Mouse (Mus musculus) limb, embryonic 12.5 days (tissue): ENCODE measurements around the gene Myo1h. TPM values are rescaled to one million over a fixed set of nuclear protein-coding genes. Genes with fewer than 3 reads are reported as not detected.

Experiments
- ATAC-seq: fragments of 200-750 bp; cut with Nextera tagmentation; 2 replicates; pipeline ENCODE4 v1.8.0; 2017; ENCODE audit warnings: low read depth, moderate TSS enrichment; ENCODE audit not compliant: insufficient number of reproducible peaks, insufficient read depth, low FRiP score, low TSS enrichment
- H3K27ac ChIP-seq: fragments of 300-500 bp; sonication (generic); 2 replicates; pipeline ENCODE4 v1.5.1; 2016; ENCODE audit warnings: mild to moderate bottlenecking, moderate library complexity
- H3K27me3 ChIP-seq: fragments of 300-500 bp; sonication (generic); 2 replicates; pipeline ENCODE4 v1.6.1; 2016; ENCODE audit warnings: mild to moderate bottlenecking, moderate library complexity
- H3K36me3 ChIP-seq: fragments of 300-500 bp; sonication (generic); 2 replicates; pipeline ENCODE4 v1.6.1; 2016; ENCODE audit warnings: mild to moderate bottlenecking, moderate library complexity
- H3K4me1 ChIP-seq: fragments of 300-500 bp; sonication (generic); replicated peaks from 2 replicates; pipeline ENCODE4 v1.6.1; 2016
- H3K4me2 ChIP-seq: fragments of 300-500 bp; sonication (generic); 2 replicates; pipeline ENCODE4 v1.6.1; 2016; ENCODE audit warnings: mild to moderate bottlenecking, moderate library complexity
- H3K4me3 ChIP-seq: fragments of 300-500 bp; sonication (generic); replicated peaks from 2 replicates; pipeline ENCODE4 v1.5.1; 2016; ENCODE audit warnings: mild to moderate bottlenecking
- H3K9ac ChIP-seq: fragments of 300-500 bp; sonication (generic); replicated peaks from 2 replicates; pipeline ENCODE4 v1.6.1; 2016; ENCODE audit warnings: mild to moderate bottlenecking, moderate library complexity
- H3K9me3 ChIP-seq: fragments of 300-500 bp; sonication (generic); 2 replicates; pipeline ENCODE4 v1.6.1; 2016; ENCODE audit warnings: mild to moderate bottlenecking, moderate library complexity
- WGBS: fragments of 180-500 bp; shearing (Covaris S2); methylation state at CpG from one replicate; pipeline ENCODE4 v1.1.7; 2016; 5-methylcytosine and 5-hydroxymethylcytosine counted together
- polyA plus RNA-seq: library from polyadenylated mRNA; unstranded; fragments of >200 nt; fragmentation: Nextera tagmentation; extraction: Ambion mirVana; gene quantifications from 2 replicates; pipeline ENCODE4 v1.2.1, GENCODE M21; 2016

Myo1h gene
- polyA plus RNA-seq, 1 experiment from 2014 or later = 0.99 TPM

- H3K4me1 ChIP-seq = peaks cover 30% of the 10 kb centered on the region
- H3K27me3 ChIP-seq = no peaks in the 10 kb centered on the region
- no peaks in the 10 kb centered on the region for H3K9me3 ChIP-seq
- H3K27ac ChIP-seq = 0 out of 2 replicates have a peak overlapping the region, but pooled peaks have one; percentile 31
- WGBS = 12% methylated on average over 22 of the region's 22 CpGs
- no peaks in the 10 kb centered on the region for H3K36me3 ChIP-seq
- peak overlapping the region; percentile 32 for H3K4me2 ChIP-seq
- H3K9ac ChIP-seq = no peak overlapping the region
- H3K4me3 ChIP-seq = no peak overlapping the region
- no peak for ATAC-seq
Measured at GRCm38 (mm10) chr5:114296693-114297631, 8.0 kb downstream of the Myo1h start.

GRCm38 (mm10) chr5:114298212-114298894 is 9.4 kb downstream of the Myo1h start:
- Histone ChIP-seq H3K9ac (no peak overlapping the region), H3K9me3 (no peaks in the 10 kb centered on the region), H3K27me3 (no peaks in the 10 kb centered on the region; the same call in 1 of the 2 replicates), H3K27ac (peak overlapping the region; percentile 41; the same call in 1 of the 2 replicates), H3K4me1 (peaks cover 30% of the 10 kb centered on the region), H3K4me2 (no peak overlapping the region), H3K4me3 (no peak overlapping the region), H3K36me3 (no peaks in the 10 kb centered on the region)
- 50% methylated on average over 18 of the region's 18 CpGs for WGBS
- no peak for ATAC-seq

GRCm38 (mm10) chr5:114299156-114299855 is 10.3 kb downstream of the Myo1h start:
- Histone ChIP-seq H3K4me1 (peaks cover 30% of the 10 kb centered on the region), H3K27ac (no peak overlapping the region), H3K36me3 (no peaks in the 10 kb centered on the region), H3K9ac (no peak overlapping the region), H3K9me3 (no peaks in the 10 kb centered on the region), H3K4me2 (no peak overlapping the region), H3K27me3 (peaks cover 1% of the 10 kb centered on the region; the same call in 1 of the 2 replicates), H3K4me3 (no peak overlapping the region)
- ATAC-seq = no peak
- WGBS = 67% methylated on average over 22 of the region's 22 CpGs

DNA sequence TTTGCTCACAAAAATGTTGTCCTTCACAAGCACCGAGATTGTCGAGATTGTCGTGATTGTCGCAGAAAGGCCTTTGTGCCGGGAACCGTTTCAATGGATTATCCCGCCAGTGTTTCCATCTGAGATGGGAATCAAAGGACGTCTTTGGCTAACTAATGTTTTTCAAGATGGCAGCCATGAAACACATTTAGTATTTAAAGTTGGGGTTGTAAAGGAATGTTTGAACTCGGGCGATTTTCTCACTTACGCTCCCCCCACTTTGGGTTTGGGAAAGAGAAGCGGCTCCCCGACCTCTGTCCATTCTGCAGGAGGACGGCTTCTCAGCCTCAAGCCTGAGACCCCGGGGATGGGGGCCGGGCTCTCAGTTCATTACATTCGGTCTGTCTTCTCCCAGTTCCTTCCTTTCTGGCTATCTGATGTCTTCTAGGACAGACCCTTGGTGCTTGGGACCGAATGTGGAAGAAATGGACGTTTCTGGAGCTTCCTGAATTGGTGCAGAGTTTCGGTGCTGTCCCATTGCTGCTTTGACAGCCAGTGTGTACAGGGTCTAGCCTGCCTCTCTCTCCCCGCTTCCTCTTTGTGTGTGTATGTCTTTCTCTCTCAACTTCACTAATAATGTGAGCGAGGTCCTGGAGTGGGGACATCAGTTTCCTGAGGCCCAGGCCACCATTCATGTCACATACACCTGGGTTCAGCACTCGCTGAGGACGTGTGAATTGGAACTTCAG is 11.1 kb downstream of the Myo1h start:
- H3K4me3 ChIP-seq = no peak overlapping the region
- no peaks in the 10 kb centered on the region for H3K9me3 ChIP-seq
- no peak overlapping the region for H3K27ac ChIP-seq
- H3K4me1 ChIP-seq = peaks cover 30% of the 10 kb centered on the region
- no peak for ATAC-seq
- H3K27me3 ChIP-seq = peaks cover 2% of the 10 kb centered on the region; the same call in 1 of the 2 replicates
- H3K4me2 ChIP-seq = no peak overlapping the region
- H3K36me3 ChIP-seq = no peaks in the 10 kb centered on the region
- H3K9ac ChIP-seq = no peak overlapping the region
- 87% methylated on average over 24 of the region's 24 CpGs for WGBS

- WGBS = 73% methylated on average over 6 of the region's 6 CpGs
- no peaks in the 10 kb centered on the region for H3K36me3 ChIP-seq
- no peak for ATAC-seq
- H3K4me3 ChIP-seq = no peak overlapping the region
- H3K4me2 ChIP-seq = no peak overlapping the region
- peaks cover 18% of the 10 kb centered on the region for H3K4me1 ChIP-seq
- no peak overlapping the region for H3K27ac ChIP-seq
- H3K9me3 ChIP-seq = no peaks in the 10 kb centered on the region
- no peak overlapping the region for H3K9ac ChIP-seq
- H3K27me3 ChIP-seq = peaks cover 2% of the 10 kb centered on the region; the same call in 1 of the 2 replicates
Measured at GRCm38 (mm10) chr5:114303166-114303565, 14.2 kb downstream of the Myo1h start.

GRCm38 (mm10) chr5:114306496-114306895 is 17.5 kb downstream of the Myo1h start:
- 64% methylated on average over 5 of the region's 5 CpGs for WGBS
- H3K27ac ChIP-seq = no peak overlapping the region

GRCm38 (mm10) chr5:114308765-114309679 is 20.1 kb downstream of the Myo1h start:
- Histone ChIP-seq H3K27ac (no peak overlapping the region), H3K27me3 (peaks cover 12% of the 10 kb centered on the region), H3K4me1 (peaks cover 8% of the 10 kb centered on the region), H3K9me3 (no peaks in the 10 kb centered on the region), H3K4me3 (no peak overlapping the region), H3K4me2 (peak overlapping the region; percentile 19; the same call in 1 of the 2 replicates), H3K36me3 (no peaks in the 10 kb centered on the region), H3K9ac (peak overlapping the region; percentile 37; the same call in 1 of the 2 replicates)
- 55% methylated on average over 18 of the region's 18 CpGs for WGBS
- ATAC-seq = no peak

More at GRCm38 (mm10) chr5:114306496-114306895, 17.5 kb downstream of the Myo1h start:
- peaks cover 7% of the 10 kb centered on the region; the same call in 1 of the 2 replicates for H3K27me3 ChIP-seq
- no peak overlapping the region for H3K9ac ChIP-seq
- no peaks in the 10 kb centered on the region for H3K9me3 ChIP-seq
- no peak overlapping the region for H3K4me3 ChIP-seq
- peaks cover 8% of the 10 kb centered on the region for H3K4me1 ChIP-seq
- no peak for ATAC-seq
- H3K4me2 ChIP-seq = no peak overlapping the region
- H3K36me3 ChIP-seq = no peaks in the 10 kb centered on the region

DNA sequence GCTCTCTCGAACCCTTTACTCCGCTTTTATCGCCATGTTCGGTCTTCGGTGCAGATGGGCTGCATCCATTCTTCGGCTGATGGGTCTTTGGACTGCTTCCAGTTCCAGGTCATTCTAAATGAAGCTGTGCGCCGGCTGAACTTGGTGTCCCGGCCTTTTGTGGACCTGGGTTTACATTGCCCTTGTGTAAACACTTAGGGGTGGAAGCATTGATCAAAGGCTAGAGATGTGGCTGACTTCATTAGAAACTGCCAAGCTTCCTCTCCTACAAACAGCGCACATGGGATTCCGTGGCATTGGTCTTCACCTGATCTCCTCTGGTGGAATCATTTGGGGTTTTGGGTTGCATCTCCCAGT is 20.7 kb downstream of the Myo1h start:
- H3K4me3 ChIP-seq = no peak overlapping the region
- H3K4me1 ChIP-seq = peaks cover 8% of the 10 kb centered on the region
- H3K36me3 ChIP-seq = no peaks in the 10 kb centered on the region
- H3K27ac ChIP-seq = no peak overlapping the region
- H3K4me2 ChIP-seq = no peak overlapping the region; the same call in 1 of the 2 replicates
- H3K9me3 ChIP-seq = no peaks in the 10 kb centered on the region
- no peak overlapping the region for H3K9ac ChIP-seq
- WGBS = 67% methylated on average over 11 of the region's 11 CpGs
- peaks cover 10% of the 10 kb centered on the region for H3K27me3 ChIP-seq
- no peak for ATAC-seq

- no peaks in the 10 kb centered on the region for H3K9me3 ChIP-seq
- peak overlapping the region; percentile 18; the same call in 1 of the 2 replicates for H3K4me2 ChIP-seq
- H3K27ac ChIP-seq = no peak overlapping the region
- 0 out of 2 replicates have a peak, but pooled peaks cover 2% of the 10 kb centered on the region for H3K4me1 ChIP-seq
- H3K9ac ChIP-seq = no peak overlapping the region
- H3K36me3 ChIP-seq = no peaks in the 10 kb centered on the region
- peaks cover under 1% of the 10 kb centered on the region for H3K27me3 ChIP-seq
- no peak for ATAC-seq
- no peak overlapping the region for H3K4me3 ChIP-seq
- 60% methylated on average over 25 of the region's 25 CpGs for whole genome bisulfite sequencing
Measured at GRCm38 (mm10) chr5:114323105-114323790, 34.3 kb downstream of the Myo1h start.
